Mouse (Mus musculus): ENCODE data around the gene Insig1. TPM values are rescaled to one million over a fixed set of nuclear protein-coding genes. Genes with fewer than 3 reads are reported as not detected.

Gene Insig1
- 89.4 TPM for polyA plus RNA-seq (2014; fragmentation: Illumina TruSeq; extraction: RNeasy Lipid Tissue Mini Kit (QIAGEN cat#74804); ENCODE audit: low read depth, low replicate concordance)

DNA sequence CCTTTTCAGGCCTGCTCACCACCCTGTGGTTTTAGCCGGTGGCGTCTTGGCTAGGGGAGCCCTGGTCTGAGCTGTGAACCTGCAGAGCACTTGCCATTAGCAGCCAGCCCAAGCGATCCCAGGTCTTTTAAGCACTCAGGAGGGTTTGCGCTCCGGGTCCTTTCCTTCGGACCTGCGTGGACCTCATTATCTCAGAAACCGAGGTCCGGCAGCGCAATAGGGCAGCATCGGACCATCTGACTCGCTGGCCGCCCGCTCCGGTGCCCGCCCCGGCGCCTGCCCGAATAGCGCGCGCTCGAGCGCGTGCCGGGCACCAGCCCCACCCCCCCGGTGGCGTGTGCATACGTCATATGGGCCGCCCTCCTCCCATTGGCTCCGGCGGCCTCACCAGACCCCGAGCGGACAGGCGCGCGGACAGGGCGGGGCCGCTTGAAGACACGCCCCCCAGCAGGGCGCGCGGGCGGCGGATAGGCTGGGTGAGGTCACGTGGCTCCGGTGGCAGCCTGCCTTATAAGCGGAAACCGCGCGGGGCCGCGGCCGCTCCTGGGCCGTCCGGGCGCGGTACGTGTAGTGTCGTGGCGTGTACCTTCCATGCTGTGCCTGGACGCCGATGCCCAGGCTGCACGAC lies at the start of gene Insig1:
Gene Insig1, plus strand, starts transcription at position 536 of the 628 bp plus-strand sequence.

Other genes starting within 250 kb of the Insig1 start
- not detected for gene Htr5a, start 229.2 kb upstream of the Insig1 start, polyA plus RNA-seq (2014; fragmentation: Illumina TruSeq; extraction: RNeasy Lipid Tissue Mini Kit (QIAGEN cat#74804); ENCODE audit: low read depth, low replicate concordance)
- gene En2, start 94.3 kb downstream of the Insig1 start, polyA plus RNA-seq (2014; fragmentation: Illumina TruSeq; extraction: RNeasy Lipid Tissue Mini Kit (QIAGEN cat#74804); ENCODE audit: low read depth, low replicate concordance): not detected
- 0.45 TPM for gene Cnpy1, start 174.4 kb downstream of the Insig1 start, polyA plus RNA-seq (2014; fragmentation: Illumina TruSeq; extraction: RNeasy Lipid Tissue Mini Kit (QIAGEN cat#74804); ENCODE audit: low read depth, low replicate concordance)
- 23.6 TPM for gene Rbm33, start 245.8 kb downstream of the Insig1 start, polyA plus RNA-seq (2014; fragmentation: Illumina TruSeq; extraction: RNeasy Lipid Tissue Mini Kit (QIAGEN cat#74804); ENCODE audit: low read depth, low replicate concordance)